Mouse (Mus musculus) ES-E14 (cell line): ENCODE measurements around the gene Krtap10-4.
"Not testable (repeated sequence)": the region's sequence is repeated elsewhere in the genome, so short reads cannot be mapped to it uniquely, and the experiment has no call there.

Experiments
- MAFK ChIP-seq: IDR thresholded peaks from 2 replicates; pipeline ENCODE4 v1.6.1; 2014; ENCODE audit warnings: mild to moderate bottlenecking, low read depth, low read length, inconsistent platforms; ENCODE audit not compliant: insufficient read depth
- ZC3H11A ChIP-seq: IDR thresholded peaks from 2 replicates; pipeline ENCODE4 v1.6.1; 2012; ENCODE audit warnings: low read depth, mild to moderate bottlenecking, inconsistent platforms, low read length, borderline replicate concordance
- ZNF384 ChIP-seq: IDR thresholded peaks from 2 replicates; pipeline ENCODE4 v1.6.1; 2012; ENCODE audit warnings: low read depth, low read length, inconsistent platforms

- not testable (repeated sequence) for TF ChIP-seq MAFK, ZC3H11A, ZNF384
Measured at GRCm38 (mm10) chr10:77782442-77782841, 44.5 kb downstream of the Krtap10-4 start, which contains the start of gene Gm3250.
